Comparison of ENCODE assay signal across 22 mouse cellular contexts in genomic region chr6:98023876-98024275, GRCm38 (mm10).
DNase-seq lines count a peak whose midpoint lies in the region; ATAC-seq and TF ChIP-seq lines count a peak whose summit lies in the region.
"Had no signal": no experiment of that assay in that cellular context is flagged by ENCODE, and none has a peak within 500 bp of the region (broad histone marks: within the 10 kb centered on the region; RNA-seq: fewer than 3 reads in every experiment).

No protein-coding gene starts in this region.

- H3K4me1 ChIP-seq in forebrain, postnatal 0 days (ENCODE audit: insufficient read depth): no peaks in the 10 kb centered on the region
- no peaks in the 10 kb centered on the region for H3K4me1 ChIP-seq in forebrain, embryonic 14.5 days (ENCODE audit: control insufficient read depth, insufficient read depth, low read length)
- no peaks in the 10 kb centered on the region for H3K4me1 ChIP-seq in heart, adult 2 months (ENCODE audit: control insufficient read depth, insufficient read depth, low read length)
- H3K4me1 ChIP-seq: embryonic facial prominence, embryonic 13.5 days; embryonic facial prominence, embryonic 15.5 days; forebrain, embryonic 15.5 days had no signal

- no peaks in the 10 kb centered on the region for H3K9me3 ChIP-seq in forebrain, postnatal 0 days (ENCODE audit: low read length)
- H3K9me3 ChIP-seq in forebrain, embryonic 14.5 days (replicated peaks; ENCODE audit: control insufficient read depth, low read length): no peaks in the 10 kb centered on the region
- H3K9me3 ChIP-seq: embryonic facial prominence, embryonic 13.5 days; embryonic facial prominence, embryonic 15.5 days; forebrain, embryonic 10.5 days; forebrain, embryonic 12.5 days; forebrain, embryonic 15.5 days had no signal

- TF ChIP-seq CTCF in forebrain, postnatal 0 days (IDR thresholded peaks at IDR 0.05; ENCODE audit: low read depth): no peak
- TF ChIP-seq CTCF in heart, adult 2 months (IDR thresholded peaks at IDR 0.05): no peak

- intact Hi-C loops in heart, adult 2 months (cut with DNase I): no loop called here

- H3K79me2 ChIP-seq in heart, adult 2 months (replicated peaks; ENCODE audit: control insufficient read depth, insufficient read depth, low read length): no peaks in the 10 kb centered on the region

- no peaks in the 10 kb centered on the region for H3K27me3 ChIP-seq in forebrain, postnatal 0 days (ENCODE audit: insufficient read depth, low read length)
- H3K27me3 ChIP-seq in forebrain, embryonic 14.5 days (replicated peaks; ENCODE audit: control insufficient read depth, insufficient read depth, low read length): no peaks in the 10 kb centered on the region
- H3K27me3 ChIP-seq in heart, adult 2 months (ENCODE audit: control insufficient read depth, insufficient read depth, low read length): no peaks in the 10 kb centered on the region
- H3K27me3 ChIP-seq: embryonic facial prominence, embryonic 13.5 days; embryonic facial prominence, embryonic 15.5 days; forebrain, embryonic 12.5 days; forebrain, embryonic 15.5 days had no signal

- no peak for TF ChIP-seq POLR2A in heart, adult 2 months (IDR thresholded peaks at IDR 0.05; ENCODE audit: insufficient read depth, low read depth, low read length)

- no peak overlapping the region for H3K9ac ChIP-seq in forebrain, postnatal 0 days
- H3K9ac ChIP-seq in forebrain, embryonic 14.5 days (ENCODE audit: low read length): no peak overlapping the region
- no peak overlapping the region for H3K9ac ChIP-seq in heart, adult 2 months (ENCODE audit: low read depth, low read length)
- H3K9ac ChIP-seq: embryonic facial prominence, embryonic 13.5 days; embryonic facial prominence, embryonic 15.5 days; forebrain, embryonic 12.5 days; forebrain, embryonic 15.5 days had no signal

- no peak for TF ChIP-seq EP300 in heart, adult 2 months (IDR thresholded peaks at IDR 0.05; ENCODE audit: insufficient read depth, low read depth, low read length)

- 0 out of 2 replicates have a peak overlapping the region, but pooled peaks have one; percentile 1 for H3K27ac ChIP-seq in forebrain, postnatal 0 days (ENCODE audit: low read depth, low read length)
- no peak overlapping the region for H3K27ac ChIP-seq in forebrain, embryonic 14.5 days (ENCODE audit: low read depth, low read length)
- H3K27ac ChIP-seq in heart, adult 2 months: no peak overlapping the region
- H3K27ac ChIP-seq: embryonic facial prominence, embryonic 13.5 days; embryonic facial prominence, embryonic 15.5 days; forebrain, embryonic 10.5 days; forebrain, embryonic 12.5 days; forebrain, embryonic 15.5 days had no signal

- WGBS in forebrain, postnatal 0 days: 76% methylated on average over 1 of the region's 1 CpGs
- WGBS in forebrain, embryonic 14.5 days: 69% methylated on average over 1 of the region's 1 CpGs
- WGBS in heart, adult 2 months: 33% methylated on average over 1 of the region's 1 CpGs

- H3K4me2 ChIP-seq in forebrain, postnatal 0 days (ENCODE audit: low read depth): no peak overlapping the region
- no peak overlapping the region for H3K4me2 ChIP-seq in forebrain, embryonic 14.5 days (ENCODE audit: low read length)
- H3K4me2 ChIP-seq: embryonic facial prominence, embryonic 13.5 days; embryonic facial prominence, embryonic 15.5 days; forebrain, embryonic 12.5 days; forebrain, embryonic 15.5 days had no signal

- no peaks in the 10 kb centered on the region for H3K36me3 ChIP-seq in forebrain, postnatal 0 days (ENCODE audit: insufficient read depth)
- no peaks in the 10 kb centered on the region for H3K36me3 ChIP-seq in forebrain, embryonic 14.5 days (ENCODE audit: control insufficient read depth, insufficient read depth, low read length)
- no peaks in the 10 kb centered on the region for H3K36me3 ChIP-seq in heart, adult 2 months (ENCODE audit: control insufficient read depth, insufficient read depth, low read length)
- H3K36me3 ChIP-seq: embryonic facial prominence, embryonic 13.5 days; embryonic facial prominence, embryonic 15.5 days; forebrain, embryonic 10.5 days; forebrain, embryonic 12.5 days; forebrain, embryonic 15.5 days had no signal

- H3K4me3 ChIP-seq in forebrain, postnatal 0 days (ENCODE audit: low read depth, low read length): no peak overlapping the region
- H3K4me3 ChIP-seq in forebrain, embryonic 14.5 days (ENCODE audit: low read depth, low read length): no peak overlapping the region
- H3K4me3 ChIP-seq in heart, adult 2 months: no peak overlapping the region
- H3K4me3 ChIP-seq: embryonic facial prominence, embryonic 13.5 days; embryonic facial prominence, embryonic 15.5 days; erythroblast, embryonic 14.5 days; forebrain, embryonic 10.5 days; forebrain, embryonic 12.5 days; forebrain, embryonic 15.5 days had no signal

- ATAC-seq in forebrain, postnatal 0 days: no peak
- no peak for ATAC-seq in forebrain, embryonic 14.5 days
- ATAC-seq in CD4-positive, CD25-positive, alpha-beta regulatory T cell, adult 4 months: peak; percentile 79
- ATAC-seq in inflammation-experienced regulatory T-cells, adult 6 months: peak; percentile 67
- ATAC-seq: forebrain, embryonic 15.5 days had no signal

- DNase-seq in forebrain, postnatal 0 days: no peak
- DNase-seq in forebrain, embryonic 14.5 days (ENCODE audit: low spot score): no peak
- no peak for DNase-seq in spleen, postnatal 4 days (ENCODE audit: low spot score in 2 of 2)
- no peak for DNase-seq in cerebellum, postnatal 14 days
- DNase-seq in heart, adult 2 months: no peak
- DNase-seq: adrenal gland, adult 8-10 months; adrenal gland, postnatal 14 days; adrenal gland, postnatal 36 days; cerebellum, adult 11-12 months; cerebellum, adult 2 months; cerebellum, adult 9-10 months; cerebellum, postnatal 10 days; cerebellum, postnatal 36 days; embryo, embryonic 11 days had no signal

Comparison
In these comparisons a context has a peak if more than half of its experiments do, and no peak if none do; other contexts are left out.
1. ATAC-seq: peak in CD4-positive, CD25-positive, alpha-beta regulatory T cell, adult 4 months (single experiment) and inflammation-experienced regulatory T-cells, adult 6 months (single experiment); none in forebrain, postnatal 0 days (single experiment) and forebrain, embryonic 14.5 days (single experiment).